Mouse (Mus musculus) lung, adult 2 months (tissue): Measurements from ENCODE around the gene Hsh2d. TPM values are rescaled to one million over a fixed set of nuclear protein-coding genes. Genes with fewer than 3 reads are reported as not detected.

Experiments
- DNase-seq: peaks from one replicate; pipeline ENCODE4 v3.0.0; 2022
- H3K4me1 ChIP-seq: fragments of 200-500 bp; 2 replicates; pipeline ENCODE4 v1.6.1; 2011; ENCODE audit warnings: low read length; ENCODE audit not compliant: control insufficient read depth, insufficient read depth
- H3K4me3 ChIP-seq: fragments of 200-500 bp; replicated peaks from 2 replicates; pipeline ENCODE3; 2011; ENCODE audit warnings: low read depth, mild to moderate bottlenecking, control low read depth, low read length; ENCODE audit errors: extremely low read depth
- CTCF ChIP-seq: fragments of 200-500 bp; IDR thresholded peaks from 2 replicates; pipeline ENCODE4 v1.5.1; 2011; ENCODE audit warnings: mild to moderate bottlenecking, low read length, control low read depth; ENCODE audit not compliant: insufficient read depth
- POLR2A ChIP-seq: fragments of 200-500 bp; IDR thresholded peaks from 2 replicates; pipeline ENCODE4 v1.6.1; 2011; ENCODE audit warnings: low read depth, mild to moderate bottlenecking, control low read depth, low read length, borderline replicate concordance; ENCODE audit errors: extremely low read depth
- WGBS: fragments of 180-500 bp; shearing (Covaris S2); methylation state at CpG from one replicate; pipeline ENCODE4 v1.1.7; 2018; 5-methylcytosine and 5-hydroxymethylcytosine counted together
- polyA plus RNA-seq: library from polyadenylated mRNA; depleted of rRNA; stranded (reverse); fragments of >200 nt; gene quantifications from 2 replicates; pipeline ENCODE4 v1.2.3, GENCODE M21; 2012

Gene Hsh2d
- polyA plus RNA-seq, 1 experiment, result 1.6 TPM

- Histone ChIP-seq H3K4me3 (no peak overlapping the region), H3K4me1 (no peaks in the 10 kb centered on the region)
- TF ChIP-seq CTCF (peak; percentile 68), POLR2A (no peak)
- WGBS, result 26% methylated on average over 2 of the region's 2 CpGs
- peak; percentile 43 for DNase-seq
Measured at GRCm38 (mm10) chr8:72215060-72215459, 25.6 kb downstream of the Hsh2d start.

GRCm38 (mm10) chr8:72215871-72216270, 26.4 kb downstream of the Hsh2d start:
- no peak for TF ChIP-seq POLR2A
- no peak for DNase-seq
- H3K4me3 ChIP-seq, result no peak overlapping the region
- H3K4me1 ChIP-seq, result peaks cover 6% of the 10 kb centered on the region
- 24% methylated on average over 1 of the region's 1 CpGs for WGBS

DNA sequence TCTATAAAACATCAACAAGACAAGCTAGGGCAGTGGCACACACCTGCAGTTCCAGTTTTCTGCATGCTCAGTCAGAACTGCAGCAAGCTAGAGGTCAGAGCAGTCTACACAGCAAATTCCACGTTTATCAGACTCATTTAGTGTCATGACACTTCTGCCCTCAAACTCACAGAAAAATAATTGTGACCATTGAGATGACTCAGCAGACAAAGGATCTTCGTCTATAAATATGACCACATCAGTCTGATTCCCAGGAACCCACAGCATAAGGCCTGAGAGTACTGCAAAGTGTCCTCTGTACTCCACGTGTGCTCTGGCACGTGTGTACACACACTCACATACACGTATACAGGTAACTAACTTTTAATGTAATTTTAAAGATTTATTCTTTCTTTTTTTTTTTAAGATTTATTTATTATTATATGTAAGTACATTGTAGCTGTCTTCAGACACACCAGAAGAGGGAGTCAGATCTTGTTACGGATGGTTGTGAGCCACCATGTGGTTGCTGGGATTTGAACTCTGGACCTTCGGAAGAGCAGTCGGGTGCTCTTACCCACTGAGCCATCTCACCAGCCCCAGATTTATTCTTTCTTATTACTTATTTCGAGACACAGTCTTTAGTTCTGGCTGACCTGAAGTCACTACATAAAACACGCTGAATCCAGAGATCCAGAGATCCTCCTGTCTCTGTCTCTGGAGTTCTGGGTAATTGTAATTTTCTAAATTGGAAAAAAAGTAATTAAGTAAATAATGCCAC, 29.5 kb downstream of the Hsh2d start:
- Histone ChIP-seq H3K4me3 (no peak overlapping the region), H3K4me1 (peaks cover 6% of the 10 kb centered on the region)
- WGBS, result 70% methylated on average over 10 of the region's 10 CpGs
- DNase-seq, result no peak
- no peak for TF ChIP-seq POLR2A
- no peak for TF ChIP-seq CTCF

DNA sequence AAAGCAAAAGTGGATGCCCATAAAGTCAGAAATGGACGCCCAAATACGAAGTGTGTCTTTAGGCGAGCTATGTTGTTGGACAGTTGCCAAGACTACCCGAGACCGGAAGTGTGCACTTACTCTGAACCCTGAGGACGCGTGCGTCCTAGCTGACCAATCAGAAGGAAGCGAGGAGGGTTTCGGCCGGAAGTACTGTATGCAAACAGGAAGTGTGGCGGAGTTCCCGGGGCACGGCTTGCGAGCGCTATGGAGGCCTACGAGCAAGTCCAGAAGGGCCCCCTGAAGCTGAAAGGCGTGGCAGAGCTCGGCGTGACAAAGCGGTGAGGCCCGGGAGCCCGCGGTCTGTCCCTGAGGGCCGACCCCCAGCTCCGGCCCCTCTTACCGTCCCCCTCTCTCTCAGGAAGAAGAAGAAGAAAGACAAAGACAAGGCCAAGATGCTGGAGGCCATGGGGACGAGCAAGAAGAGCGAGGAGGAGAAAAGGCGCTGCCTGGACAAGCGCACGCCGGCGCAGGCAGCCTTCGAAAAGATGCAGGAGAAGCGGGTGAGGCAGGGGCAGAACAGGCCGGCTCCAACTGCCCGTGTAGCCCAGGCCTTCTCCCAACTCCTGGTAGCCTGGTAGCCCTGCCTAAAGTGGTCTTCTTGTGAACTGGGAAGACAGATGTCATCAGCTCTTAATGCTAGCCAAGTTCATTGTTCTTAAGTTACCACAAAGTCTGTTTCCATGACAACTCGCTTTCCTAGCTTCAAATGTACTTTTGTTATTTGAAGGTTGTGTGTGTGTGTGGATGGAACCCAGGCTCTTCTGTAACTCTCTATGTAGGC, 30.3 kb downstream of the Hsh2d start, which contains the start of gene Fam32a:
TSS of gene Fam32a (plus strand) at position 190 of the 823 bp plus-strand sequence.
- peak within 1 kb of the TSS; percentile 77 for H3K4me3 ChIP-seq
- DNase-seq, result peak; percentile 76
- 8% methylated on average over 39 of the region's 39 CpGs for WGBS
- H3K4me1 ChIP-seq, result peaks cover 6% of the 10 kb centered on the region
- TF ChIP-seq POLR2A (peak; percentile 73; the same call in 1 of the 2 replicates), CTCF (no peak)

- no peak for TF ChIP-seq CTCF
- TF ChIP-seq POLR2A, result no peak
- WGBS, result 71% methylated on average over 4 of the region's 4 CpGs
- no peak overlapping the region for H3K4me3 ChIP-seq
- DNase-seq, result no peak
- peaks cover 6% of the 10 kb centered on the region for H3K4me1 ChIP-seq
Measured at GRCm38 (mm10) chr8:72220758-72221157, 31.3 kb downstream of the Hsh2d start.

DNA sequence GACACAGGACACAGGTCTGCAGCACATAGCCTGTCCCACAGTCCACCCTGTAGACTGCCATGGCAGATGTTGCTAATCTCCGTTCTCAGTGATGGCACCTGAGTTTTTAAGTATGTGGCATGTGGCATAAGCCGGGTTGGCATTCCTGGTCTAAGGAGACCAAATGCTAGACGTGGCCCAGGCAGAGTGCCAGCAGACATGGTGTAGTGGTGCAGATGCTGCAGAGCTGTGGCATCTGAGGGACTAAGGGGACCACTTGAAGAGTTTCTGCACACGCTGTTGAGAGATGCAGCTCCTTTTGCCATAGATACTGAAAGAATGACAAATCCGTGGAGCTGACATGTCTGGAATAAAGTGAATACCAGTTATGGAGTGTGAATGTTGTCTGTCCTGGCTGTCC, 33.2 kb downstream of the Hsh2d start:
- no peak for DNase-seq
- 89% methylated on average over 5 of the region's 5 CpGs for WGBS
- TF ChIP-seq CTCF, result no peak
- TF ChIP-seq POLR2A, result no peak
- H3K4me1 ChIP-seq, result peaks cover 6% of the 10 kb centered on the region
- H3K4me3 ChIP-seq, result no peak overlapping the region

- WGBS, result under 1% methylated on average over 54 of the region's 54 CpGs
- DNase-seq, result peak; percentile 96
- Histone ChIP-seq H3K4me1 (peaks cover 4% of the 10 kb centered on the region; the same call in 1 of the 2 replicates), H3K4me3 (peak within 1 kb of the TSS; percentile 94)
- TF ChIP-seq CTCF (peak; percentile 62), POLR2A (peak; percentile 24; the same call in 1 of the 2 replicates)
Measured at GRCm38 (mm10) chr8:72239499-72240402, 50.3 kb downstream of the Hsh2d start, which contains the start of gene Ap1m1. TSS of gene Ap1m1 (plus strand) at chr8:72240018.

GRCm38 (mm10) chr8:72240403-72240763, 50.9 kb downstream of the Hsh2d start:
- TF ChIP-seq CTCF, result no peak
- TF ChIP-seq POLR2A, result no peak
- no peak for DNase-seq
- under 1% methylated on average over 24 of the region's 24 CpGs for WGBS
- peaks cover 4% of the 10 kb centered on the region; the same call in 1 of the 2 replicates for H3K4me1 ChIP-seq
- H3K4me3 ChIP-seq, result peak overlapping the region; percentile 94

DNA sequence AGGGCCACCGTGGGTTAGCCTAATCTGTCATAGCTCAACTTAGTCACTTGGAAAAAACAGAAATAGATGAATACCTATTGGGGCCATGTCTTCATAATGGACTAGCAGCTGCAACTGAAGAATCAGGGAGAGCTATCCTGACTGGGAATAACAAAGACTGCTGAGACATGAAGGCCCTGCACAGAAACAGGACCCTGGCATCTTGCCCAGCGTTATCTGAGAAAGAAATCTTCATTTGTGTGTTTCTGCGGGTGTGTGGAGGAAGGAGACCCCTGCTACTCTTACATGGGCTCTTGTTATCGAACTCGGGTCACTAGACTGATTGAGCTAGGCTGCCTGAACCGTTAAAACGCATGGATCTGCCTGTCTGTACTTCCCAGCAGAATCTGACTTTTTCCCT, 51.5 kb downstream of the Hsh2d start:
- TF ChIP-seq POLR2A (no peak), CTCF (no peak)
- 60% methylated on average over 7 of the region's 7 CpGs for WGBS
- no peak for DNase-seq

More for the DNA sequence above, 51.5 kb downstream of the Hsh2d start:
- peaks cover 4% of the 10 kb centered on the region; the same call in 1 of the 2 replicates for H3K4me1 ChIP-seq
- peak overlapping the region; percentile 27 for H3K4me3 ChIP-seq
